Mouse (Mus musculus): ENCODE data around the gene Tmem50b.
"Not testable (repeated sequence)": the region's sequence is repeated elsewhere in the genome, so short reads cannot be mapped to it uniquely, and the experiment has no call there.

Tmem50b gene

DNA sequence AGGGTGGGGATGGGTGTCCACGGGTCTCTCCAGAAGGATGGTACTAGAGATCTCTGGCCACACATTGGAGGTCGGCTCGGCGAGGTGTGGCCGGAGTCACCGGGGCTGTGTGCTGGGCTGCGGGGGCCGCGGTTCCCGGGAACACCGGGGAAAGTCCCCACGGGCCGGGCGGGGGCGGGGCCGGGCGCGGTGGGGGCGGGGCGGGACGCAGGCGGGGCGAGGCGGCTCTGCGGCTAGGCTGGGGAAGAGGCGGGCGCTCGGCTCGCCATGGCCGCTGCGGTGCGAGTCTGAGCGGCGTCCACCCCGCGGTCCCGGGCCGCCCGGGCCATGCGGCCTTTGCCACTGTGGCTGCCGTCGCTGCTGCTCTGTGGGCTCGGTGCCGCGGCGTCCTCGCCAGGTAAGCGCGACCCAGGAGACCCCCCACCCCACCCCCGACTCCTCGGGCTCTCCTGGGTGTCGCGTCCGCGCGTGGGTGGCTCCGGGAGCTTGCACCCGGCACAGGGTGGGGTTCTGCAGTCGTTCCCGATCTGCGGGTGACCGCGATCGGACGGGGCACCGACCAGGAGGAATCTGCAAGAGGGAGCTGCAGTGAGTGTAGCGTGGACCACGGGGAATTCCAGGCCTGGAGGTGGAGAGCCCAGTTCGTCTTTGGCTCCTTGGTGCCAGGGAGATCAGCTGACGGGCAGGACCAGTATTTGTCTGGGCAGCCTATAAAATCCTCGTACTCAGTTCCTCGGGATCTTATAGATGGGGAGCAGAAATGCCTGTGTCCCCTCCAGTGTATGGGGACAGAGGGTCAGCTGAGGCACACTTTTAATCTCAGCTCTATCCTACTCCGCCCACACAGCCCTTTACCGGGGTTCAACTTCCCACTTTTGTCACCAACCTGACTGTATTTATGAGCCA, 50.5 kb downstream of the Tmem50b start, which contains the start of gene Ifngr2:
Gene Ifngr2, plus strand, starts transcription at position 237 of the 906 bp plus-strand sequence.
- in situ Hi-C loops (cut with MboI; ENCODE audit: unreplicated experiment in 2 of 2), result loop anchor here (5.0 kb wide), 1 partner anchor 35 kb away; no protein-coding TSS in a partner anchor

DNA sequence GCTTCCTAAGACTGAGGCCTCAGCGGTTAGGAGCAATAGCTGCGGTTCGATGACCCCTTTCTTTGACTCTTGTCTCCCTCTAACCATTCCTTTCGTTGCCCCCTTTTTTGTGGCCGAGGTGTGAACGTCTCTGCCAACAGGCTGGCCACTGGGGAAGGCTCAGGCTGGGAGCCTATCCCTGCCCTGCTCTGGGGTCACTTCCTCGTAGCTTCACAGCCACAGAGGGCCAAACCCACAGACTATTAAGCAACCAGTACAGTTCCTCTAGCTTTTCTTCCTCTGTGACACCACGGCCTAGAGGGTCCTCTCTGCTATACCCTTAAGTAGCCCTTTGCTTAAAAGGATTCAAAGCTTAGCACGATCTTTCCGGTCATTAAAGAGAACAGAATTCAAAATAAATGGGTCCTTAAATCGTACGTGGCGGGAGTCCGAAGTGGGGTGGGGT, 51.2 kb downstream of the Tmem50b start:
- in situ Hi-C loops (cut with MboI; ENCODE audit: unreplicated experiment in 2 of 2), result loop anchor here (5.0 kb wide), 1 partner anchor 34 kb away; no protein-coding TSS in a partner anchor

DNA sequence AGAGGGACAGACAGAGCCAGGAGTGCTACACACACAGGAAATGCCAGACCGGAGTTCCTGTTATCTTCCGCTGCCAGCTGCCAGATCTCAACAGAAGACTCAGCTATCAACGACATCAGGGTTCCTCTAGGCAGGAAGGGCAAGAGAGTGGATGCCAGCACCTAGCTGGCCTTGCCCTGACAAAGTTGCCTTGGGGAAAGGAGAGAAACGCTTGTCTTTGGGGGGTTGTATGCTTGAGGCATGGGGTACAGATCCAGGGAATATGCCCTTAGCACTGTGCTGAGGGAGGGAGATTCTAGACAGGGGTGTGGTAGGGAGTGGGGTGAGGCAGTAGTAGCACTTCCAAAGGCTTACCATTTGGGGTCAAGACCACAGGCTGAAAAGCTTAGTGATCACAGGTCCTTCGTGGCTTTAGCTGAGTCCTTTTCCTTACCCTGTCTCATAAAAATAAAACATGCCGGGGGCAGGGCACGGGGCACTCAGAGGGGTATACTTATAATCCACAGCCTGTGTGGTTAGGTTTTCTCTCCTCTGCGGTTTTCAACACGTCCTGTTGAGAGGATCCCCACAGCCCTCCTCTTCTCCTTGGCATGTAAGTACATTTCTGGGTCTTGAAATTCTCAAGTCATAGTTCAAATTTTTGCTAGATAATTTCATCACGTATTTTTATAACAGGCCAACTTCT, 51.9 kb downstream of the Tmem50b start:
- in situ Hi-C loops (cut with MboI; ENCODE audit: unreplicated experiment in 2 of 2), result loop anchor here (5.0 kb wide), 1 partner anchor 33 kb away; no protein-coding TSS in a partner anchor

DNA sequence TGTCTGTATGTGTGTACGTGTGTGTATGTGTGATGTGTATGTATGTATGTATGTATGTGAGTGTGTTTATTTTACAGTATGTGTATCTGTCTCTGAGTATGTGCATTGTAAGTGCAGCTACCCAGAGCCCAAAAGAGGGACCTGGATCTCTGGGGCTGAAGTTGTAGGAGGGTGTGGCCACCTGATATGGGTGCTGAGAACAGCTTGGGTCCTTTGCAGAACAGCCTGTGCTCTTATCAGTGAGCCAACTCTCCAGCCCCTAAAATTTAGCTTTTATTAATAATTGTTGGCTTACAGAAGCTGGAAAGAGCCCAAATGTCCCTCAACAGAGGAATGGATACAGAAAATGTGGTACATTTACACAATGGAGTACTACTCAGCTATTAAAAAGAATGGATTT, 54.0 kb downstream of the Tmem50b start:
- in situ Hi-C loops (cut with MboI; ENCODE audit: unreplicated experiment in 2 of 2), result no loop called here

DNA sequence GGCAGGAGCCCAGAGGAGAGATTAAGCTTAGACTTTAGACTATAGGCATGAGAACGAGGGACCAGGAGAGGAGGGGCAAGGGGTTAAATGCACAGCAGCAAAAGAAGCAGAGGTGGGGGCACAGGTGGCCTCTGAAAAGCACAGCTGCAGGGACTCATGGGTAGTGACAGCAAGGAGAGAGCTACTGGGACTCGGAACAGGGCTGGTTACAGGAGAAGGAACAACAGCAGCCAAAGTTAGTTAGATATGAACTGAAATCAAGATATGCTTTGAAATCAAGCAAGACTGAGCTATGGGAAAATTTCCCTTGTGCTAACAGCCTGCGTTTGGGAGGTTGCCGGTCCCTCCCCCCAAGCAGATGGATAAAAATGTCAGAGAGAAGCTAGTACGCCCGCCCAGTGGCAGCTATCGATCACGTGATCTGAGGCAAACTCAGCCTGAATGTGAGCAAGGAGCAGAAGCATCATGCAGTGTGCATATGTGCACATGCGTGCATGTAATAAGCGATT, 56.0 kb downstream of the Tmem50b start:
- in situ Hi-C loops (cut with MboI; ENCODE audit: unreplicated experiment in 2 of 2), result no loop called here

DNA sequence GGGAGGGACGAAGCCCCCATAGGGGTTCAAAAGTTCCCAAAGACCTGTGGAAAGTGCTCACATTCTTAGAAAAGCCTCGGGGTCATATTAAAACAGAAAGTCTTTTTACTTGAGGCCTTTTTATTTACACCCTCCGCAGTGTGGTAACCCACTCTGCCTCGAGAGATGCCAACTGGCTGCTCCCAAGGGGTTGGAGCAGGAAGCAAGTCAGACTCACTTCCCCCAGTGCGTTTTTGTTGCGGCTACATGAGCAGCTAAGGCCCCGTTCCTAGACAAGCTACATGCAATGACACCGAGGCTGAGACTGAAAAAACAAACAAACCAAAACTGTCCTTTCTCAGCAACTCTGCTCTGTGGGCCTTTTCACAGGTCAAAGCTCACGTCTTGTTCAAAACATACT, 59.1 kb downstream of the Tmem50b start:
- in situ Hi-C loops (cut with MboI; ENCODE audit: unreplicated experiment in 2 of 2), result no loop called here

DNA sequence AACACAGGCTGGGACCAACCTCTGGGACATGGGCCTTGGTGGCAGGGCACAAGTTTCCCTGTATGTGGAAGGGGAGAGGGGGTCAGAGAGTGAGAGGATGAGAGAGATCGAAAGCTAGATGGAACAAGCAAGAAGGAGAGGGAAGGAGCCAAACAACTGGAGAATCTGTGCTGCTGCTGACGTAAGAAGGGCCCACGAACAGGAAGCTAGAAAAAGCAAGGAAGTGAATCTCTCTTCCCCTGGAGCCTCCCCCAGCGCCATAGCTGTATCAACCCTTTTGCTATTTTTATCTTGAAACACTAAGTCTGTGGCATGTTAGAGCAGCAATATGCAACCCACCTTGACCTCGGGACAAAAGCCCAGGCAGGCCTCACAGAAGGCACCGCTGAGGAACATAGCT, 59.5 kb downstream of the Tmem50b start:
- in situ Hi-C loops (cut with MboI; ENCODE audit: unreplicated experiment in 2 of 2), result no loop called here

DNA sequence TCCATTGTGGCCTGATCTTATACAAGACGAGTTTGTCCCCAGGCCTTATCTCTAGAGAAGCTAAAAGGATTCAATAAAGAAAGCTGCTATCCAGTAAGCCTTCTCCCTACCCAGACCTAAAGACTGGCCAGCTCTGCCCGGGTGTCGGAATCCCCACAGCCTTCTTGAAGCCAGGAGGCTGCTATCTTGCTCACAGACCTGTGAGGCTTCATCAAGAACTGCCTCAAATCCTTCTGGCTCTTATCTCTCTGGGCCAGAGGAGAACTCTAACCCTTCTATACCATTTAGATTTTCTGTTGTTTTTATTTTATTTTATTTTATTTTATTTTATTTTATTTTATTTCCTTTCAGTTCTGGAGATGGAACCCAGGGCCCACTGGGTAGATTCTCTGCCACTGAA, 60.5 kb downstream of the Tmem50b start:
- in situ Hi-C loops (cut with MboI; ENCODE audit: unreplicated experiment in 2 of 2), result no loop called here

DNA sequence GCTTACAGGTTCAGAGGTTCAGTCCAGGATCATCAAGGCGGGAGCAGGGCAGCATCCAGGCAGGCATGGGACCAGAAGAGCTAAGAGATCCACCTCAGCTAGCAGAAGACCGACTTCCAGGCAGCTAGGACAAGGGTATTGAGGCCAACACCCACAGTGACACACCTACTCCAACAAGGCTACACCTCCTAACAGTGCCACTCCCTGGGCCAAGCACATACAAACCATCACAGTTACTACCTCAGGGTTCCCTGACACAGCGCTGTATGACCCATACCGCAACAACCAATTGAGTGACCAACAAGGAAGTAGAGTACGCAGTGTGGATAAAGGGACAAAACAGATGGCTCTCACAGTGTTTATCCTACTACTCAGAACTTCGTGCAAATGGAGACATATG, 61.2 kb downstream of the Tmem50b start:
- in situ Hi-C loops (cut with MboI; ENCODE audit: unreplicated experiment in 2 of 2), result no loop called here

DNA sequence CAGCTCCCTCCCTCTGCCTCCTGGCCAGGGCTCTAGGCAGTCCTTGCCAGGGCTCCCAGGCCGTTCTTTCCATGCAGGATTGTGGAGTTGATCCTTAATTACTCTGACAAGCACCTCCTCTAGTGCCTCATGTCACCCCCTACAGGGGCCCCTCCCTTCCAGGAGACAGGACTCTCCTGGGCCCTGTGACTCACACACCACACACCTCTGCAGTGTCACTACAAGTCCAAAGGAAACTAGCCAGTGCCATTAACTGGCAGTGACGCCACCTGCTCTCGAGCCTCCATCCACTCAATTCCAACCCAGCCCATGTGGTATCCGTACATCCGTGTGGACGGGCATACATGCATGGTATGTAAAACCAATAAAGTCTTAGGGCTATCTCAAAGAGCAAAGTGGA, 62.7 kb downstream of the Tmem50b start:
- in situ Hi-C loops (cut with MboI; ENCODE audit: unreplicated experiment in 2 of 2), result no loop called here

DNA sequence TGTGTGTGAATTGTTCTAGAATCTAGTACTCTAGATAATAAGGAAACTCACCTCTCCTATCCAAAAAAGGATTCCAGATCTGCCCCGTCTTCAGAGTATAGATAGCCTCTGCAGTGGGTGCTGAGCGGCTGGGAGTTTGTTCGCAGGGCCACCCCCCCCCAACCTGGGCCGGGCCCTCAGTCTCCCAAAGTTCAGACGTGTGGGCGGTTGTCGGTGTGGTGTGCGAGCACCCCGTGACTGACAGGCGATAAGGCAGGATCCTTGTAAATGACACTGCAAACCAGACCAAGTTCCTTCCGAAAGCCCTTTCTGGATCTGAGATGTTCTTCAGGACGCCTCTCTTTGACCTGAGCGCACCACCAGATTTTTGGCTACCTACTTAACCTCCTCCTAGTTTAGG, 63.1 kb downstream of the Tmem50b start:
- in situ Hi-C loops (cut with MboI; ENCODE audit: unreplicated experiment in 2 of 2), result no loop called here

DNA sequence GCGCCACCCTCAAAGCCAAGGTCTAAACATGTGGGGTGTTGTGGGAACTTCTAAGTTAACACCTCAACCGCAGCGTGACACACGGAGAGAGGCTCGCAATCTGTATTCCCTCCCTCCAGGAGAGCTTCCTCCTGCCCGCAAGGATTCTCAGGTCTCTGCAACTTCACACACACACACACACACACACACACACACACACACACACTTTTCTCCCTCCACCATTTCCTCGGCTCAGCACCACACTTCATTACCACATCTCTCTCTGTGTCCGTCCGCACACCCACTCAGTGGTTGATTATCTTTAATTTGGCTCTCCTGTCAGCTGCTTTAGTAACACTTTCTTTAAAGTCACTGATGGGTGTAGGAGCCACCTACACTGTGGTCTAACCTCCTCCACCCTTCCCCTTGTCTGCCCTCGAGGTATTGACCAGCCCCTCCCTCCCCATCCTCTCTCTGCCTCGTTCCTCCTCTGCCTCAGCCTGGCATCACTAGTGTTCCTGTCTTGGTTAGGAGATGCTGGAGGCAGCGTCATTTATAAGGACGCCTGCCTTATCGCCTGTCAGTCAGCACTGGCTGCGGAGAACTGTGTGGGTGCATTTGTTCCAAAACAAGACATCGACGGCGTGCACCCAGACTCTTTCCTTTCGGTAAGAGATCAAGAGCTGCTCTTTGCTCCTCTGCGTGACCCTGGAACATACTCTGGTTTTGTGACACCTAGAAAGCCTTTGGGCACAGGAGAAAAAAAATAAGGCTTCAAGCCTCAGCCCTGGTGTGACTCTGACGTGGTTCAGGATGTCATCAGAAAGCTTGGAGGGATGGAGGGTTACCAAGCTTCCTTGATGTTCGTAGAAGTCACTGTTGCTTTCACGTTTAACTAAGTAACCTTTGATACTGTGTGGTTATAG, 64.3 kb downstream of the Tmem50b start:
- in situ Hi-C loops (cut with MboI; ENCODE audit: unreplicated experiment in 2 of 2), result no loop called here

DNA sequence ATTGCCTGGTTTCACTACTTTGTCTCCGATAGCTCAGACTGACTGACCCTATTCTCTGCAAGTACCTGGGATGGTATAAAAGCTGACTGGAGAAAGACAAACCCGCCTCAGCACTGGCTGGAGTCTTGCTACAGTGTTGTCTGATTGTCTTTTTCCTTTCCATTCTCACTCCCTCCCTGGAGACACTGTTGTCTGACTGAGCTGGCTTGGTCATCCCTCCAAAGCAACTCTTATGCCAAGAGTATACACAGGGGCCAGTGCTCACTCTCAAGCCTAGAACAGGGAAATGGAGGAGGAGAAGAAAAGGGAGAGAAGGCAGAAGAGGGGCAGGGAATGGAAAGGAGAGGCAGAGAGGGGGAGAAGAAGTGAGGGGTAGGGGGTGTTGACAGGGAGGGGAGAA, 65.2 kb downstream of the Tmem50b start:
- in situ Hi-C loops (cut with MboI; ENCODE audit: unreplicated experiment in 2 of 2), result no loop called here

DNA sequence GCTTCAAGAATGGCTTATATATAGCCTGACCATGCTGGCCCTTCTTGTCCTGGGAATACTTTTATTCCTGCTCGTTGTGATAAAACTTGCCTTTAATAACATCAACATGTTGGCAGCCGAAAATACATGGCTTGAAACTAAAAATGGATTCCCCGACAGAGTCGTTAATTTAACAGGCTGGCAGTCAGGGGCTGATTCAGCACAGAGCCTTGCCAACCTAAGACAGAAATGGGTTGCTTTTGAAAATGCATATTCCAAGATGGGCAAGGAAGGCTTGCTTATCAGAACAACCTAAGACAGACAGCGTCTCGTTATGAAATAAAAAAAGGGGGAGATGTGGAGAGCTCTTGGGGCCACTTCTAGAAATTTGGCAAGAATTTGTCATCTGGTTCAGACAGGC, 65.7 kb downstream of the Tmem50b start:
- in situ Hi-C loops (cut with MboI; ENCODE audit: unreplicated experiment in 2 of 2), result no loop called here

DNA sequence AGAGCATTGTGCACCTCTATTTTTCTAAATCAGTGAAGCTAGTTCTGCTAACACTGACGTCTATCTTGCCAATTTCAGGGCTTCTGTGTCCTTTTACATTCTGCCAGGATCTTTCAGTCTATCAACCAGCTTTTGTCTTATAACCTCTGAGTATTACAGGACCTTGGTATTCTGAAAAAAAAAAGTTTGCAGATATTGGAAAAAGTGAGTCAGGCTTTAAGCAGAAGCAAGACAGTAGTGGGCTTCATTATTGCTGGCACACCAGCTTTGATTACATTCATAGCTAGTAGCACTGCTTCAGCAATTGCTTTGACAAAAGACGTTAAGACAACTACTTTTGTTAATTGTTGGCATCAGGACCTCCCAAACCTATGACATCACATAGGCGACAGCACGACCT, 66.8 kb downstream of the Tmem50b start:
- in situ Hi-C loops (cut with MboI; ENCODE audit: unreplicated experiment in 2 of 2), result not testable (repeated sequence)

DNA sequence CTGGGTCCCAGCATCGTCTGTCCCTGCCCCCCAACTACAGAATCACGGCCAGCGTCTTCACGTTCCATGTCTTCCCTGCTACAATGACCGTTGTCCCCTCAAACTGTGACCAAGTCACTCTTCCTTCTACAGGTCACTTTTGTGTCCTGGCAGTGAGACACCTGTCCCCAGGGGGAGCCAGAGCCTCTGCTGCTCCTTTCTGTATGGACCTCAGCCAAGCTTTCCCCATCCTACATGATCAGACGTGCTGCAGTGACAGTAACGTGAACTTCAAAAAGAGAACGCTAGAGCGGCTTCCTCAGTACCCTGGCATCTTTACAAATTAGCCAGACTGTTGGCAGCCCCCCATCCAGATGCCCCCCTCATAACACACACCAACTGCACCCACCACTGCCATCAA, 69.0 kb downstream of the Tmem50b start:
- in situ Hi-C loops (cut with MboI; ENCODE audit: unreplicated experiment in 2 of 2), result no loop called here

DNA sequence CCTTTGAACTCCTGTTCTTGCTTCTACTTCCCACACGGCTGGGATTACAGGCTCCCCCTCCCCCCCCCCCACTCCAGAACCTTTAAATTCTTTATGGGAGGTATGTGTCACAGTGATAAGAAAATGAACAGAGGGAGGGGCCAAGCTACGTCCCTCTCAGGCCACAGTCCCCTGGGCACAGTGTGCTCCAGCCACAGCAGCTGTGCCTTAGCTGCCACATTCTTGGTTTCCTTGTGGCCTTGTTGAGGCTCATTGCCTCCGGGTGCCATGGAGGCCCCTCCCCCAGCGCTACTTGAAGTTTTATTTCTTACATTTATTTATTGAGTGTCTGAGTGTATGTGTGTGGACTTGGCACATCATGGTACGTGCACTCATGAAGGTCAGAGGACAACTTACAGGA, 70.1 kb downstream of the Tmem50b start:
- in situ Hi-C loops (cut with MboI; ENCODE audit: unreplicated experiment in 2 of 2), result no loop called here

DNA sequence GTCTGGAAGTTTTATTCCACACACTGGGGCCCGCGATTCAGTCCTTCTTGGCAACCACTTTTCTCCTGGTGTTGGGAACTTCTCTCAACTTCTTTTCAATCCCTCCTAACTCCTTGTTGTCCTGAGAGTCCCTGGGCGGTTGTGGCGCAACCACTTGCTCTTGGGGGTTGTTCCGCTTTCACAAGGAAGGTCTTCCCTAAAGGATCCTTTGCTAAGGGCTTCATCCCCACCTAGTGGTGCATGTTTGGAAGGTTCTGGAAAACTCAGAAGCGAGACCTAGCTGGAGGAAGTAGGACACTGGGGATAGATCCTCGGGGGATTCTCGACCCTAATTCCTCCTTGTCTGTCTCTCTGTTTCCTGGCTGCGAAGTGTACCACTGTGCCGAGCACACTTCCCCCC, 70.5 kb downstream of the Tmem50b start:
- in situ Hi-C loops (cut with MboI; ENCODE audit: unreplicated experiment in 2 of 2), result no loop called here

DNA sequence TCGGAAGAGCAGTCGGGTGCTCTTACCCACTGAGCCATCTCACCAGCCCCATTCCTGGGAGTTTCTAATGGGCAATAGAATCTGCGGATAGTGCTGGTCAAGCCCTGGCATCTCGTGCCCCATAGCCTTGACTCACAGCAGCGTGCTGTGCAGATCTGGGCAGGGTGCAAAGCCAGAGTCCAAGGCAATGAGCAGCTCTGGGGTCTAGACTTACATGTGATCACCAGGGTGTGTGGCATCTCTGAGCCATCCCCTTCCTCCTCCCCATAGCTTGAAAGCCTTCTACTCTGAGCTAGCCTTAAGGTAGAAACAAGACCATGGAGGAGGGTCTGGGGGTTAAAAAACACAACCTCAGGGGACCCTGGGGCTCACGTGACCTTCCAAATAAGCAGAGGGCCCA, 71.3 kb downstream of the Tmem50b start:
- in situ Hi-C loops (cut with MboI; ENCODE audit: unreplicated experiment in 2 of 2), result no loop called here
